Mouse (Mus musculus) megakaryocyte, embryonic 14.5 days (primary cell): ENCODE results near the gene Zfhx3.

Experiments
- FLI1 ChIP-seq: IDR thresholded peaks from 2 replicates; pipeline ENCODE4 v1.6.1; 2012; ENCODE audit warnings: low read length, inconsistent platforms, mixed read lengths
- GATA1 ChIP-seq: IDR thresholded peaks from 3 replicates; pipeline ENCODE4 v1.6.1; 2012; ENCODE audit warnings: mixed read lengths, low read length, inconsistent platforms, borderline replicate concordance

- no peak for TF ChIP-seq GATA1
- no peak for TF ChIP-seq FLI1
These were observed 787.4 kb downstream of the Zfhx3 start for GRCm38 (mm10) chr8:108729667-108730329.
